Mouse (Mus musculus) lung, embryonic 16.5 days (tissue): Measurements from ENCODE around the gene Iqsec1. TPM values are rescaled to one million over a fixed set of nuclear protein-coding genes. Genes with fewer than 3 reads are reported as not detected.

Experiments
- ATAC-seq: fragments of 200-750 bp; cut with Nextera tagmentation; 2 replicates; pipeline ENCODE4 v1.8.0; 2017; ENCODE audit warnings: low read depth, mild to moderate bottlenecking, moderate library complexity
- H3K27ac ChIP-seq: fragments of 300-500 bp; sonication (generic); 2 replicates; pipeline ENCODE4 v1.5.1; 2014; ENCODE audit warnings: mild to moderate bottlenecking, control low read depth, low read length
- H3K27me3 ChIP-seq: fragments of 300-500 bp; sonication (generic); 2 replicates; pipeline ENCODE4 v1.6.1; 2014; ENCODE audit warnings: low read depth, low read length, mixed read lengths; ENCODE audit not compliant: control insufficient read depth, insufficient read depth
- H3K36me3 ChIP-seq: fragments of 300-500 bp; sonication (generic); 2 replicates; pipeline ENCODE4 v1.6.1; 2014; ENCODE audit warnings: low read length; ENCODE audit not compliant: control insufficient read depth, insufficient read depth
- H3K4me1 ChIP-seq: fragments of 300-500 bp; sonication (generic); replicated peaks from 2 replicates; pipeline ENCODE4 v1.6.1; 2014; ENCODE audit warnings: low read length, mixed read lengths; ENCODE audit not compliant: control insufficient read depth, insufficient read depth
- H3K4me2 ChIP-seq: fragments of 300-500 bp; sonication (generic); 2 replicates; pipeline ENCODE4 v1.6.1; 2014; ENCODE audit warnings: low read depth, low read length, control low read depth
- H3K4me3 ChIP-seq: fragments of 300-500 bp; sonication (generic); 2 replicates; pipeline ENCODE4 v1.5.1; 2014; ENCODE audit warnings: mild to moderate bottlenecking, low read length, control low read depth
- H3K9ac ChIP-seq: fragments of 300-500 bp; sonication (generic); 2 replicates; pipeline ENCODE4 v1.6.1; 2014; ENCODE audit warnings: low read length, control low read depth
- H3K9me3 ChIP-seq: fragments of 300-500 bp; sonication (generic); 2 replicates; pipeline ENCODE4 v1.6.1; 2016; ENCODE audit warnings: low read length; ENCODE audit not compliant: control insufficient read depth
- WGBS: fragments of 180-500 bp; shearing (Covaris S2); extraction: QIAGEN DNeasy Blood & Tissue Kit; methylation state at CpG from one replicate; pipeline ENCODE4 v1.1.7; 2014; 5-methylcytosine and 5-hydroxymethylcytosine counted together
- polyA plus RNA-seq: library from polyadenylated mRNA; unstranded; fragments of >200 nt; fragmentation: Nextera tagmentation; extraction: Ambion mirVana; gene quantifications from 2 replicates; pipeline ENCODE4 v1.2.1, GENCODE M21; 2015

Iqsec1 gene
- polyA plus RNA-seq, 1 experiment from 2014 or later: 11.7 TPM

DNA sequence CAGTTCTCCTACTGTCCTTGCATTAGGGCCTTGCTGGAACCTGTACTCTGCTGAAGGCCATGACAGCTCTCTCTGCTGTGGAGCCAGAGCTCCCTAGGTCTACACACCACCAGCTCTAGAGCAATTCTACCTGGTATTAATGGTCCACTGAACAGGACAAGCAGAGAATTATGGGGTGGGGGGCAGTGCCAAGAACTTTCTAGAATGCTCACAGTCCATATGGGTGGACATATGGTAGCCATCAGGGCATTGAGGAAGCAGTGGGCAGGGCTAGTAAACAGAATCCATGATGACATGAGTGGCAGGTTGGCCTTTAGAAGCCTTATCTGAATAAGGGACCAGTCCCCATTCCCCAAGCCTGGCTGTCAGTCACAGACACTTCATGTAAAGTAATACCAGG lies 197.6 kb downstream of the Iqsec1 start:
- Histone ChIP-seq H3K27me3 (no peaks in the 10 kb centered on the region), H3K4me2 (no peak overlapping the region), H3K4me1 (no peaks in the 10 kb centered on the region), H3K27ac (no peak overlapping the region), H3K9ac (no peak overlapping the region), H3K9me3 (no peaks in the 10 kb centered on the region), H3K36me3 (no peaks in the 10 kb centered on the region), H3K4me3 (no peak overlapping the region)
- ATAC-seq: no peak

DNA sequence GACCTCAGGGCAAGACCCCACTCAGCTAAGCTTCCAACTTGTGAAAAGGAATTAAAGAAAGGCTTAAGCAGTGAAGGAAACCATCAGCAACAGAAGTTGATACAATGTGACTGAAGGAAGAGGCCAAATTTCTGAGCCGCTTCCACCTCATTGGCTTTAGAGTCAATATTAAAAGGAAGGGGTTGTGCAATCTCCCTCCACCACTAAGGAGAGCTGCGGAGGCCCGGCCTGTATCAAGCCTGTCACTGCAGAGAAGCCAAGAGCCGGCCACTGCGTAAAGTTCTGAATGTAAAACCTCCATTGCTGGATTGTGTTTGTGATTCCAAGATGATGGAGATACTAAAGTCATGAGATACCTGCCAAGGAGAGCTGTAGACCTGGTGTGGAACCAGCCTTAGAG lies 199.0 kb downstream of the Iqsec1 start:
- Histone ChIP-seq H3K27ac (no peak overlapping the region), H3K9me3 (no peaks in the 10 kb centered on the region), H3K4me3 (no peak overlapping the region), H3K27me3 (no peaks in the 10 kb centered on the region), H3K4me2 (no peak overlapping the region), H3K36me3 (no peaks in the 10 kb centered on the region), H3K9ac (no peak overlapping the region), H3K4me1 (no peaks in the 10 kb centered on the region)
- 86% methylated on average over 5 of the region's 5 CpGs for WGBS
- ATAC-seq: no peak

DNA sequence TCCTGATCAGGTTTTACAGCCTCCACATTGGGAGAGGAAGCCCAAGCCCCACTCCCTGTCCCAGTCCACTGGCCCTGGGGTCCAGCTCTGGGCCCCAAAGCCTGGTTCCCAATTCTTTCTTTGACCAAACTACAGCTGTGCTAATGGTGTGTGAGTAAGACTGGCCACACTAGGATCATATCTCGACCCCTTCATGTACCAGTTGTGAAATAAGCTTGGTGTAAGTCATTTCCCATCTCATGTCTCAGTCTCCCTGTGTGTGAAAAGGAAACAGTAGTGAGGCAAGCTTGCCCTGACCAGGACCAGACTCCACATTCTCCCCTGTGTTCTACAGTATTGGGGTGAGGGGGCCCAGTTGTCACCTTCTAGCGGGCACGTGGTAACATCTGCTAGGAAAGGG lies 200.9 kb downstream of the Iqsec1 start:
- ATAC-seq: no peak
- 89% methylated on average over 3 of the region's 3 CpGs for WGBS
- H3K4me2 ChIP-seq: no peak overlapping the region

DNA sequence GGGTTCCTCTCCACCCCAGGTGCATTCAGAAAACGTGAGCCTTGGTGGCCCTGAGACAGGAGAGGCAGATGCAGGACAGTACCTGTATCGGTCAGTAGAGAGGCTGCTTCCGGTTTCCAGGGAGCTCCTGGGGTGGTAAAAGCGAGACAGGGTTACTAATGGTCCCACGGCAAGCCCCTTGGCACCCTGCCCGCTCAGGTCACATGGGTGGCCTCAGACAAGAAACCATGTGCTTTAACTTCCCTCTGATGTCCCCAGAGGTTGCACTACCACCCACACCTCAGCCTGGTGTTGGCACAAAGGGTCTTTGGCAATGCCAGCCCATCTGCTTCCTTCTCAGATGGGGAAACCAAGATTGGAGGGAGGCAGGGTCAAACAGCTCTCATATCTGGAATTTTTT lies 201.4 kb downstream of the Iqsec1 start:
- ATAC-seq: no peak; the same call in 1 of the 2 replicates
- Histone ChIP-seq H3K27ac (no peak overlapping the region), H3K9me3 (no peaks in the 10 kb centered on the region), H3K9ac (no peak overlapping the region), H3K4me2 (no peak overlapping the region), H3K4me3 (no peak overlapping the region), H3K27me3 (no peaks in the 10 kb centered on the region), H3K36me3 (no peaks in the 10 kb centered on the region), H3K4me1 (0 out of 2 replicates have a peak, but pooled peaks cover 3% of the 10 kb centered on the region)
- WGBS: 56% methylated on average over 6 of the region's 6 CpGs

More for the DNA sequence above, 200.9 kb downstream of the Iqsec1 start:
- H3K9ac ChIP-seq: no peak overlapping the region
- H3K36me3 ChIP-seq: no peaks in the 10 kb centered on the region
- H3K4me1 ChIP-seq: no peaks in the 10 kb centered on the region
- H3K4me3 ChIP-seq: no peak overlapping the region
- no peaks in the 10 kb centered on the region for H3K9me3 ChIP-seq
- no peak overlapping the region for H3K27ac ChIP-seq
- H3K27me3 ChIP-seq: no peaks in the 10 kb centered on the region

DNA sequence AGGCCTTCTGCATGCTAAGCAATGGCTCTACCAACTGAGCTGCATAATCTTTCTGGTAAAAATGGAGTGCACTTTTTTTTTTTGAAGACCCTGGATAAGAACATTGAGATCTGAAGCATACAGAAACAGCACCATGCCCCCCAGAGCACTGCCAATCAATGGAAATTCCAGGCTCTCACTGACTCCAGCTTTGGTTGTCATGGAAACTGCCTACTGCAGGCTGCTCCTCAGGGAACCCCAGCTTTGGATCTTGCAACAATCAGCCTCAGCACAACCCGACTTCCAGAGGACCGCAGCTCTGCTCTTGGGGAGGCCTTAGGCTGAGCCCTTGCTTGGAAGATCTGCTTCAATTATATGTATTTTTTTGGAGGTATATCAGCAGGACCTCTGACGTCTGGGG lies 201.9 kb downstream of the Iqsec1 start:
- Histone ChIP-seq H3K27ac (no peak overlapping the region), H3K4me2 (no peak overlapping the region), H3K36me3 (no peaks in the 10 kb centered on the region), H3K9me3 (no peaks in the 10 kb centered on the region), H3K27me3 (no peaks in the 10 kb centered on the region), H3K9ac (no peak overlapping the region), H3K4me3 (no peak overlapping the region), H3K4me1 (0 out of 2 replicates have a peak, but pooled peaks cover 4% of the 10 kb centered on the region)
- 61% methylated on average over 3 of the region's 3 CpGs for WGBS
- ATAC-seq: no peak

DNA sequence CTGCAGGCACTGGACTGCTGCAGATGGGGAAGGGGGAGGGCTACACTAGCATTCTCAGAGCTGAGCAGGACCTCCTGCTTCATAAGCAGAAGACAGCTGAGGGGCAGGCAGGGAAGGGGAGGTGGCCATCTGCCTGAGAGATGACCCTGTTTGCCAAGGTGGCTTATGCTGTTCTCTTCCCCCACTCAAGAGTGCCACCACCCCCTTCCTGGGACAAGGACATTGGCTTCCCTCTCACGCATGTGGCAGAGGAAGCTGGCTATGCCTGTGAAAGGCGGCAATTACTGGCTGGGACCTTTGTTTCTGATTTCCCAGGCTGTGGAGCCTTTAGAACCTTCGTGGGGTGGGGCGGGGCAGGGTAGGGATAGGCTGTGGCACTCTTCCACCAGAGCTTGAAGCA lies 204.5 kb downstream of the Iqsec1 start:
- Histone ChIP-seq H3K4me1 (0 out of 2 replicates have a peak, but pooled peaks cover 4% of the 10 kb centered on the region), H3K36me3 (no peaks in the 10 kb centered on the region), H3K27me3 (no peaks in the 10 kb centered on the region), H3K4me2 (no peak overlapping the region), H3K4me3 (no peak overlapping the region), H3K9me3 (no peaks in the 10 kb centered on the region), H3K9ac (no peak overlapping the region), H3K27ac (no peak overlapping the region)
- ATAC-seq: no peak
- WGBS: 37% methylated on average over 4 of the region's 4 CpGs

DNA sequence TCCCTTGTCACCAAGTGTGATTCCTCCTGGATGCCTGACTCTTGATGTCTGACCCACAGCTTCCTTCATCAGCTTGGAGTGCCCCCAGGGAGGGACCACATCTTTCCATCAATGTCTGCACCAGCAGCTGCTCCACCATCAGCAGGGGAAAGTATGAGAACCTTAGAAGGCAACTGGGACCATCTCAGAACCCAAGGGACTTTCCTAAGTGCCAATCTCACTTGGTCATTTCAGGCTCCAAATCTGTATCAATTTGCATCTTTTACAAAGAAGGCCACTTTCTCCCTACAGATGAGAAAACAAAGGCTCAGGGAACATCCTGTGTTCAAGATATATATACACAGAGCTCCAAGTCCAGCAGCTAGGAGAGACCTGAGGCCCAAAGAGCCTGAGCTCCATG lies 205.3 kb downstream of the Iqsec1 start:
- no peak overlapping the region for H3K27ac ChIP-seq
- H3K9ac ChIP-seq: no peak overlapping the region
- no peak overlapping the region for H3K4me3 ChIP-seq
- H3K9me3 ChIP-seq: no peaks in the 10 kb centered on the region
- H3K36me3 ChIP-seq: no peaks in the 10 kb centered on the region
- H3K27me3 ChIP-seq: no peaks in the 10 kb centered on the region
- 0 out of 2 replicates have a peak, but pooled peaks cover 4% of the 10 kb centered on the region for H3K4me1 ChIP-seq
- H3K4me2 ChIP-seq: no peak overlapping the region
- no peak for ATAC-seq

DNA sequence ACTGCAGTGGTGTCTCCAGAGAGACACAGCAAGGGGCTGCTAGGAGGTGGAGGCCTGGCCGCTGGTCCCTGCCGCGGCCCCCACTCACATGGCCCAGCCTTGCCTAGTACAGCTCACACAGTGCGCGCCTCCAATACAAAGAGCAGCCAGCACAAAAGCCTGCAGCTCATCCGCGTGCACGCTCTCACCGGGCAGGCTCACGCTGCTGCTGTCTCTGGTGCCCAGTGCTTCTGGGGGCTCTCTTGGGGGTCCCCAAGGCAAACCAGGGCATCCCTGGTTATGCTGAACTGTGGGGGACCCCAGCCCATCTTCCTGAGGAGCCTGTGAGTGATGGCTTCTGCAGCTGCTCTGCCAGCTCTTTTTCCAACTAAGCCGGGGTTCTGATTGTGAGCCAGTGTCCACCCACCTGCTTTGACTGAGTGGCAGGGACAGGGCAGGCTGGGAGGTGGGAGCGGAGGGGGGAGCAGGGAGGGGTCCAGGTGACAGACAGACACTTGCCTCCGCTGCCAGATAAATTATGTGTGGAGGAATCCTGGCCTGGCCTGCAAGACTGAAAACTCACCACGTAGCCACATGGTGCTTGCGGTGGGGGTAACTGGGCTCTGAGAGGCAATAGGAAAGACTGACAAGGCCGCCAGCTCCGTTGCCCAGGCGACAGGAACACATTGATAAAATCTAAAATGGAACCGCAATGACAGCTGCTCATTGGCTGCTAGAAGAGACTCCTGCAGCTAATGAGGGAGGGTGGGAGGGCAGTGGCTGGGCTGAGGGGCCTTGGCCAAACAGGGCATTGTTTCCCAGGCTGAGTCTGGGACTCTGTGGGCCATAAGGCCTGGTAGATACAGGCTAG lies 206.3 kb downstream of the Iqsec1 start:
- no peaks in the 10 kb centered on the region for H3K27me3 ChIP-seq
- peak; percentile 19; the same call in 1 of the 2 replicates for ATAC-seq
- H3K36me3 ChIP-seq: no peaks in the 10 kb centered on the region
- no peak overlapping the region for H3K9ac ChIP-seq
- no peak overlapping the region for H3K4me2 ChIP-seq
- WGBS: 40% methylated on average over 19 of the region's 19 CpGs
- H3K27ac ChIP-seq: no peak overlapping the region
- no peak overlapping the region for H3K4me3 ChIP-seq
- 0 out of 2 replicates have a peak, but pooled peaks cover 4% of the 10 kb centered on the region for H3K4me1 ChIP-seq
- H3K9me3 ChIP-seq: no peaks in the 10 kb centered on the region

DNA sequence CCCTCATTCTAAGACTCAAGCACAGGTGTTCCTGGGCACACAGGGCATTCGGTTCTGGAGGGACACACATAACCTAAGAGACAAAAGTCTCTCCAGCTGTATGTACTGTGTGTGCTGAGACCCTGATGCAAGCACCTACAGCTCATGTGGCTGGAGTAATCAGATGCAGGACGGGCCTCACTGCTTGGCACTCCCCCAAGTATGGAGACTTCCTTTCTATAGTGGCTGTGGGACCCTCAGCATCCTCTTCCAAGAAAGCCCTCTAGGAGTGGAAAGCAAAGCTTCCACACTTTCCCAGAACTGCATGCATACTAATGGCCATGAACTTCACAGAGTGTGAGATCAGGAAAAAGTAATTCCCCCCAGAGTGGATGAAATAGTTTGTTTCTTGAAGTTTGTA lies 208.0 kb downstream of the Iqsec1 start:
- H3K27me3 ChIP-seq: no peaks in the 10 kb centered on the region
- H3K4me3 ChIP-seq: no peak overlapping the region
- H3K9me3 ChIP-seq: no peaks in the 10 kb centered on the region
- 0 out of 2 replicates have a peak, but pooled peaks cover 4% of the 10 kb centered on the region for H3K4me1 ChIP-seq
- WGBS: 44% methylated on average over 2 of the region's 2 CpGs
- no peak overlapping the region for H3K9ac ChIP-seq
- no peaks in the 10 kb centered on the region for H3K36me3 ChIP-seq
- no peak overlapping the region for H3K4me2 ChIP-seq
- ATAC-seq: no peak
- H3K27ac ChIP-seq: no peak overlapping the region
